Mouse (Mus musculus): ENCODE data around the gene Piezo1. TPM values are rescaled to one million over a fixed set of nuclear protein-coding genes. Genes with fewer than 3 reads are reported as not detected.

Gene Piezo1
- polyA plus RNA-seq, 1 experiment from 2014 or later: 14.3 TPM

GRCm38 (mm10) chr8:122433269-122433905, 117.7 kb downstream of the Piezo1 start:
- H3K27ac ChIP-seq (replicated peaks): 0 out of 2 replicates have a peak overlapping the region, but pooled peaks have one; percentile 51
- no peaks in the 10 kb centered on the region for H3K9me3 ChIP-seq (replicated peaks)
- H3K4me1 ChIP-seq: peaks cover 17% of the 10 kb centered on the region
- WGBS: 67% methylated on average over 11 of the region's 11 CpGs
- H3K4me3 ChIP-seq (replicated peaks): peak overlapping the region; percentile 63; the same call in 1 of the 2 replicates
- H3K9ac ChIP-seq: no peak overlapping the region
- ATAC-seq (ENCODE audit: insufficient number of reproducible peaks, low FRiP score, low TSS enrichment, low read depth): no peak
- peaks cover 37% of the 10 kb centered on the region for H3K36me3 ChIP-seq
- 0 out of 2 replicates have a peak overlapping the region, but pooled peaks have one; percentile 92 for H3K4me2 ChIP-seq (replicated peaks)
- no peaks in the 10 kb centered on the region for H3K27me3 ChIP-seq

- ATAC-seq (ENCODE audit: insufficient number of reproducible peaks, low FRiP score, low TSS enrichment, low read depth): peak; percentile 82
- Histone ChIP-seq H3K4me1 (peaks cover 17% of the 10 kb centered on the region), H3K27ac (replicated peaks) (peak within 1 kb of the TSS; percentile 51), H3K4me2 (replicated peaks) (peak within 1 kb of the TSS; percentile 92), H3K4me3 (replicated peaks) (peak within 1 kb of the TSS; percentile 63), H3K27me3 (no peaks in the 10 kb centered on the region), H3K36me3 (peaks cover 33% of the 10 kb centered on the region), H3K9ac (peak within 1 kb of the TSS; percentile 58), H3K9me3 (replicated peaks) (no peaks in the 10 kb centered on the region)
- WGBS: 4% methylated on average over 45 of the region's 45 CpGs
Measured at GRCm38 (mm10) chr8:122432443-122433268, 118.5 kb downstream of the Piezo1 start, which contains the start of gene Cyba. Gene Cyba, minus strand, starts transcription at chr8:122432930.

Small RNAs within 50 kb of the gene (microRNA-seq; reads per million reads assigned to microRNA genes)
- not detected for gene Gm24366 (ENCODE audit: borderline number of aligned reads)

Other genes with a start within 250 kb of the Piezo1 start
- 0.12 and 0.20 TPM in 2 replicates for gene Trhr2, start 190.6 kb downstream of the Piezo1 start, polyA plus RNA-seq (2015; fragmentation: Nextera tagmentation; extraction: Ambion mirVana)
- 48.2 and 49.7 TPM in 2 replicates for gene Zc3h18, start 174.7 kb downstream of the Piezo1 start, polyA plus RNA-seq (2015; fragmentation: Nextera tagmentation; extraction: Ambion mirVana)
- 0.41 TPM in 1 of 2 replicates, not detected in the other for gene Il17c, start 129.3 kb downstream of the Piezo1 start, polyA plus RNA-seq (2015; fragmentation: Nextera tagmentation; extraction: Ambion mirVana)
- 173 and 186 TPM in 2 replicates for gene Cyba, start 118.4 kb downstream of the Piezo1 start, polyA plus RNA-seq (2015; fragmentation: Nextera tagmentation; extraction: Ambion mirVana)
- 31.9 and 33.8 TPM in 2 replicates for gene Mvd, start 107.9 kb downstream of the Piezo1 start, polyA plus RNA-seq (2015; fragmentation: Nextera tagmentation; extraction: Ambion mirVana)
- 1.3 and 1.4 TPM in 2 replicates for gene Snai3, start 90.6 kb downstream of the Piezo1 start, polyA plus RNA-seq (2015; fragmentation: Nextera tagmentation; extraction: Ambion mirVana)
- gene Rnf166, start 75.3 kb downstream of the Piezo1 start, polyA plus RNA-seq (2015; fragmentation: Nextera tagmentation; extraction: Ambion mirVana): 53.2 and 54.6 TPM in 2 replicates
- gene Ctu2, start 75.2 kb downstream of the Piezo1 start, polyA plus RNA-seq (2015; fragmentation: Nextera tagmentation; extraction: Ambion mirVana): 46.4 and 49.7 TPM in 2 replicates
- gene Cdt1, start 16.7 kb upstream of the Piezo1 start, polyA plus RNA-seq (2015; fragmentation: Nextera tagmentation; extraction: Ambion mirVana): 32.5 and 36.2 TPM in 2 replicates
- gene Aprt, start 25.6 kb upstream of the Piezo1 start, polyA plus RNA-seq (2015; fragmentation: Nextera tagmentation; extraction: Ambion mirVana): 298 and 312 TPM in 2 replicates
- gene Galns, start 60.1 kb upstream of the Piezo1 start, polyA plus RNA-seq (2015; fragmentation: Nextera tagmentation; extraction: Ambion mirVana): 11.3 TPM in 2 replicates
- 54.5 and 62.3 TPM in 2 replicates for gene Trappc2l, start 60.3 kb upstream of the Piezo1 start, polyA plus RNA-seq (2015; fragmentation: Nextera tagmentation; extraction: Ambion mirVana)
- gene Pabpn1l, start 71.4 kb upstream of the Piezo1 start, polyA plus RNA-seq (2015; fragmentation: Nextera tagmentation; extraction: Ambion mirVana): 0.63 and 1.2 TPM in 2 replicates
- gene Cbfa2t3, start 147.8 kb upstream of the Piezo1 start, polyA plus RNA-seq (2015; fragmentation: Nextera tagmentation; extraction: Ambion mirVana): 6.2 and 6.4 TPM in 2 replicates
- gene Acsf3, start 224.2 kb upstream of the Piezo1 start, polyA plus RNA-seq (2015; fragmentation: Nextera tagmentation; extraction: Ambion mirVana): 17.1 and 17.2 TPM in 2 replicates